Mouse (Mus musculus) MEL (cell line): ENCODE measurements around the gene Fars2. TPM values are rescaled to one million over a fixed set of nuclear protein-coding genes. Genes with fewer than 3 reads are reported as not detected.

Experiments
- DNase-seq: peaks from one replicate; pipeline ENCODE4 v3.0.0; 2011; ENCODE audit warnings: low read depth, low spot score
- H3K27ac ChIP-seq: 2 replicates; pipeline ENCODE4 v1.5.1; 2012; ENCODE audit warnings: low read depth, mild to moderate bottlenecking, control low read depth, low read length, moderate library complexity; ENCODE audit not compliant: control insufficient read depth
- H3K27me3 ChIP-seq, 2 experiments: fragments of 150-350 bp in 1 of 2; sonication (generic) in 1 of 2; 2 replicates each; pipeline ENCODE4 v1.6.1; 2012; ENCODE audit warnings: low read length in 2 of 2, mild to moderate bottlenecking in 2 of 2, improper control_type of control experiment in 1 of 2, moderate library complexity in 1 of 2; ENCODE audit not compliant: insufficient read depth in 2 of 2, control insufficient read depth in 1 of 2
- H3K36me3 ChIP-seq, 2 experiments: 2 replicates each; pipeline ENCODE4 v1.6.1; 2012 to 2014; ENCODE audit warnings: low read length in 2 of 2, improper control_type of control experiment in 1 of 2, inconsistent platforms in 1 of 2, mild to moderate bottlenecking in 1 of 2; ENCODE audit not compliant: insufficient read depth in 2 of 2, control insufficient read depth in 1 of 2
- H3K4me1 ChIP-seq, 2 experiments: fragments of 150-350 bp in 1 of 2; sonication (generic) in 1 of 2; 2 replicates each; pipeline ENCODE4 v1.6.1; 2012; ENCODE audit warnings: low read length in 2 of 2, improper control_type of control experiment in 1 of 2, mild to moderate bottlenecking in 1 of 2; ENCODE audit not compliant: insufficient read depth in 2 of 2, control insufficient read depth in 1 of 2
- H3K4me3 ChIP-seq, 2 experiments: fragments of 150-350 bp in 1 of 2; sonication (generic) in 1 of 2; 2 replicates each; pipeline ENCODE4 v1.5.1; 2012; ENCODE audit warnings: low read depth in 2 of 2, low read length in 2 of 2, mild to moderate bottlenecking in 2 of 2, moderate library complexity in 2 of 2, control low read depth in 1 of 2, improper control_type of control experiment in 1 of 2; ENCODE audit not compliant: control insufficient read depth in 1 of 2, insufficient read depth in 1 of 2
- H3K79me2 ChIP-seq: 2 replicates; pipeline ENCODE4 v1.6.1; 2012; ENCODE audit warnings: mild to moderate bottlenecking, low read length, moderate library complexity; ENCODE audit not compliant: control insufficient read depth, poor library complexity, insufficient read depth
- H3K9ac ChIP-seq: 2 replicates; pipeline ENCODE4 v1.6.1; 2012; ENCODE audit warnings: low read depth, mild to moderate bottlenecking, control low read depth, low read length, moderate library complexity; ENCODE audit not compliant: control insufficient read depth, poor library complexity, severe bottlenecking
- H3K9me3 ChIP-seq: fragments of 150-350 bp; sonication (generic); replicated peaks from 2 replicates; pipeline ENCODE4 v1.6.1; 2012; ENCODE audit warnings: mild to moderate bottlenecking, low read length, improper control_type of control experiment, moderate library complexity; ENCODE audit not compliant: insufficient read depth
- BHLHE40 ChIP-seq: IDR thresholded peaks from 2 replicates; pipeline ENCODE4 v1.6.1; 2012; ENCODE audit warnings: low read depth, mild to moderate bottlenecking, inconsistent platforms, low read length, improper control_type of control experiment, borderline replicate concordance
- CTCF ChIP-seq, 3 experiments: IDR thresholded peaks in 2 of 3; conservative IDR thresholded peaks in 1 of 3; 2 replicates each; pipeline ENCODE4 v1.5.1; 2011 to 2012; ENCODE audit warnings: low read length in 3 of 3, low read depth in 2 of 3, mild to moderate bottlenecking in 2 of 3, improper control_type of control experiment in 1 of 3, inconsistent platforms in 1 of 3, mixed read lengths in 1 of 3, moderate library complexity in 1 of 3; ENCODE audit not compliant: control insufficient read depth in 1 of 3, insufficient read depth in 1 of 3, poor library complexity in 1 of 3, severe bottlenecking in 1 of 3
- E2F4 ChIP-seq: IDR thresholded peaks from 2 replicates; pipeline ENCODE4 v1.6.1; 2011; ENCODE audit warnings: low read depth, low read length, improper control_type of control experiment, borderline replicate concordance
- ELF1 ChIP-seq: IDR thresholded peaks from 2 replicates; pipeline ENCODE4 v1.6.1; 2014; ENCODE audit warnings: low read depth, mild to moderate bottlenecking, inconsistent platforms, low read length, improper control_type of control experiment, moderate library complexity
- EP300 ChIP-seq, 2 experiments: IDR thresholded peaks; 2 replicates each; pipeline ENCODE4 v1.6.1; 2011; ENCODE audit warnings: improper control_type of control experiment in 2 of 2, low read length in 2 of 2, low read depth in 1 of 2, mild to moderate bottlenecking in 1 of 2
- ETS1 ChIP-seq: IDR thresholded peaks from 2 replicates; pipeline ENCODE4 v1.6.1; 2012; ENCODE audit warnings: low read depth, mild to moderate bottlenecking, inconsistent platforms, low read length, improper control_type of control experiment, moderate library complexity
- GATA1 ChIP-seq: IDR thresholded peaks from 2 replicates; pipeline ENCODE4 v1.6.1; 2011; ENCODE audit warnings: low read depth, low read length, improper control_type of control experiment
- HCFC1 ChIP-seq: IDR thresholded peaks from 2 replicates; pipeline ENCODE4 v1.6.1; 2012; ENCODE audit warnings: low read depth, mild to moderate bottlenecking, inconsistent platforms, low read length, improper control_type of control experiment, moderate library complexity
- MAFK ChIP-seq: IDR thresholded peaks from 2 replicates; pipeline ENCODE4 v1.6.1; 2011; ENCODE audit warnings: low read depth, mild to moderate bottlenecking, low read length, improper control_type of control experiment, borderline replicate concordance
- MAX ChIP-seq: IDR thresholded peaks from 2 replicates; pipeline ENCODE4 v1.6.1; 2011; ENCODE audit warnings: low read length, improper control_type of control experiment
- MAZ ChIP-seq: IDR thresholded peaks from 2 replicates; pipeline ENCODE4 v1.6.1; 2012; ENCODE audit warnings: low read depth, mild to moderate bottlenecking, inconsistent platforms, low read length, improper control_type of control experiment
- MXI1 ChIP-seq: IDR thresholded peaks from 2 replicates; pipeline ENCODE4 v1.6.1; 2011; ENCODE audit warnings: mild to moderate bottlenecking, low read depth, low read length, improper control_type of control experiment
- MYB ChIP-seq: IDR thresholded peaks from 2 replicates; pipeline ENCODE4 v1.6.1; 2011; ENCODE audit warnings: mild to moderate bottlenecking, low read depth, low read length, improper control_type of control experiment
- MYC ChIP-seq: IDR thresholded peaks from 2 replicates; pipeline ENCODE4 v1.6.1; 2011; ENCODE audit warnings: low read depth, mild to moderate bottlenecking, low read length, improper control_type of control experiment, moderate library complexity
- NELFE ChIP-seq: IDR thresholded peaks from 2 replicates; pipeline ENCODE4 v1.6.1; 2011; ENCODE audit warnings: low read depth, low read length, improper control_type of control experiment
- NRF1 ChIP-seq: IDR thresholded peaks from 2 replicates; pipeline ENCODE4 v1.6.1; 2014; ENCODE audit warnings: low read depth, mild to moderate bottlenecking, inconsistent platforms, low read length, improper control_type of control experiment, moderate library complexity; ENCODE audit not compliant: poor library complexity, insufficient read depth, severe bottlenecking
- POLR2AphosphoS2 ChIP-seq: IDR thresholded peaks from 2 replicates; pipeline ENCODE4 v1.6.1; 2011; ENCODE audit warnings: low read length, improper control_type of control experiment
- POLR2AphosphoS5 ChIP-seq: IDR thresholded peaks from 2 replicates; pipeline ENCODE4 v1.6.1; 2012; ENCODE audit warnings: low read depth, borderline replicate concordance, mild to moderate bottlenecking, inconsistent platforms, low read length, moderate library complexity, mixed read lengths
- RAD21 ChIP-seq: IDR thresholded peaks from 2 replicates; pipeline ENCODE4 v1.6.1; 2011; ENCODE audit warnings: mild to moderate bottlenecking, low read depth, low read length, improper control_type of control experiment
- RCOR1 ChIP-seq: IDR thresholded peaks from 2 replicates; pipeline ENCODE4 v1.6.1; 2012; ENCODE audit warnings: low read depth, mild to moderate bottlenecking, inconsistent platforms, low read length, improper control_type of control experiment
- SIN3A ChIP-seq: IDR thresholded peaks from 2 replicates; pipeline ENCODE4 v1.6.1; 2012; ENCODE audit warnings: low read length, improper control_type of control experiment, inconsistent platforms
- TAL1 ChIP-seq: IDR thresholded peaks from 2 replicates; pipeline ENCODE4 v1.6.1; 2012; ENCODE audit warnings: mild to moderate bottlenecking, inconsistent platforms, low read length, moderate library complexity, mixed read lengths
- TBP ChIP-seq: IDR thresholded peaks from 2 replicates; pipeline ENCODE4 v1.8.0; 2011; ENCODE audit warnings: low read depth, low read length, improper control_type of control experiment
- TCF12 ChIP-seq: IDR thresholded peaks from 2 replicates; pipeline ENCODE4 v1.6.1; 2014; ENCODE audit warnings: low read depth, mild to moderate bottlenecking, inconsistent platforms, low read length, improper control_type of control experiment, moderate library complexity
- UBTF ChIP-seq: IDR thresholded peaks from 2 replicates; pipeline ENCODE4 v1.6.1; 2012; ENCODE audit warnings: low read depth, mild to moderate bottlenecking, inconsistent platforms, low read length, improper control_type of control experiment, moderate library complexity, borderline replicate concordance; ENCODE audit not compliant: insufficient read depth
- USF1 ChIP-seq: IDR thresholded peaks from 2 replicates; pipeline ENCODE4 v1.6.1; 2014; ENCODE audit warnings: low read depth, mild to moderate bottlenecking, inconsistent platforms, low read length, improper control_type of control experiment, moderate library complexity
- USF2 ChIP-seq, 2 experiments: IDR thresholded peaks; 2 replicates each; pipeline ENCODE4 v1.6.1; 2011 to 2012; ENCODE audit warnings: improper control_type of control experiment in 2 of 2, low read length in 2 of 2, borderline replicate concordance in 1 of 2, inconsistent platforms in 1 of 2, low read depth in 1 of 2, mild to moderate bottlenecking in 1 of 2; ENCODE audit not compliant: insufficient read depth in 1 of 2
- ZC3H11A ChIP-seq: IDR thresholded peaks from 2 replicates; pipeline ENCODE4 v1.6.1; 2012; ENCODE audit warnings: low read depth, mild to moderate bottlenecking, inconsistent platforms, low read length, improper control_type of control experiment
- ZKSCAN1 ChIP-seq: IDR thresholded peaks from 2 replicates; pipeline ENCODE4 v1.6.1; 2012; ENCODE audit warnings: low read depth, mild to moderate bottlenecking, inconsistent platforms, low read length, improper control_type of control experiment, moderate library complexity
- ZNF384 ChIP-seq: IDR thresholded peaks from 2 replicates; pipeline ENCODE4 v1.6.1; 2012; ENCODE audit warnings: low read depth, mild to moderate bottlenecking, inconsistent platforms, low read length, improper control_type of control experiment
- polyA plus RNA-seq, 2 experiments: library from polyadenylated mRNA; stranded (reverse) in 1 of 2; unstranded in 1 of 2; fragments of >175 nt in 1 of 2; fragments of >200 nt in 1 of 2; gene quantifications; 2 replicates each; pipeline versions ENCODE4 v1.2.1 to v1.2.4; 2012; ENCODE audit warnings: low replicate concordance in 2 of 2, low read depth in 1 of 2; ENCODE audit not compliant: insufficient read length in 2 of 2, insufficient read depth in 1 of 2, missing spikeins in 1 of 2
- total RNA-seq: library from RNA; depleted of rRNA; stranded (reverse); fragments of 300-350 nt; gene quantifications from 2 replicates; pipeline ENCODE4 v1.2.3, GENCODE M21; 2012

The Fars2 gene
- total and polyA plus RNA-seq, 3 experiments = 32.6 to 39.2 TPM; not detected in 1

- no peak for TF ChIP-seq ZKSCAN1
- TF ChIP-seq MAFK = no peak
- no peak for TF ChIP-seq CTCF (IDR thresholded peaks at IDR 0.05 in 2 of 3, conservative IDR thresholded peaks at IDR 0.05 in 1 of 3; ENCODE audit: control insufficient read depth in 1 of 3, insufficient read depth in 1 of 3, low read depth in 2 of 3, low read length in 3 of 3, poor library complexity in 1 of 3, severe bottlenecking in 1 of 3)
- TF ChIP-seq ZC3H11A = no peak
- no peak for TF ChIP-seq POLR2AphosphoS5
- TF ChIP-seq ZNF384 = no peak
- TF ChIP-seq TBP = no peak
- no peak for TF ChIP-seq UBTF
- TF ChIP-seq ELF1 = 0 out of 2 replicates have a peak, but pooled peaks have one; percentile 14
- peak; percentile 70 for TF ChIP-seq GATA1
Observed at GRCm38 (mm10) chr13:36088168-36088567, 29.0 kb upstream of the Fars2 start (continued).

GRCm38 (mm10) chr13:36096684-36097383, 20.4 kb upstream of the Fars2 start:
- Histone ChIP-seq H3K9ac (no peak overlapping the region), H3K4me3 (peak overlapping the region in 1 of 2 experiments; percentile 13; a peak in 1 of 4 replicates), H3K4me1 (peaks cover 15 to 30% of the 10 kb centered on the region in 2 experiments), H3K36me3 (peaks cover 0 to 37% of the 10 kb centered on the region in 2 experiments; a peak in 2 of 4 replicates), H3K27me3 (no peaks in the 10 kb centered on the region), H3K9me3 (no peaks in the 10 kb centered on the region), H3K79me2 (peaks cover 11% of the 10 kb centered on the region; the same call in 1 of the 2 replicates)
- DNase-seq = peak; percentile 64
- no peak for TF ChIP-seq USF2 (IDR thresholded peaks at IDR 0.05; ENCODE audit: borderline replicate concordance in 1 of 2, insufficient read depth in 1 of 2, low read depth in 1 of 2, low read length in 2 of 2)
- peak; percentile 60 for TF ChIP-seq TAL1
- peak; percentile 53; the same call in 1 of the 2 replicates for TF ChIP-seq ZKSCAN1
- TF ChIP-seq TCF12 = peak; percentile 73
- TF ChIP-seq RAD21 = no peak
- no peak for TF ChIP-seq NRF1
- TF ChIP-seq ETS1 = 0 out of 2 replicates have a peak, but pooled peaks have one; percentile 49
- peak; percentile 87 to 90 for TF ChIP-seq EP300 (IDR thresholded peaks at IDR 0.05; ENCODE audit: low read depth in 1 of 2, low read length in 2 of 2)
- peak; percentile 68 for TF ChIP-seq MXI1
- peak; percentile 67 for TF ChIP-seq SIN3A
- TF ChIP-seq POLR2AphosphoS2 = no peak
- TF ChIP-seq HCFC1 = no peak
- peak; percentile 56; the same call in 1 of the 2 replicates for TF ChIP-seq USF1
- no peak for TF ChIP-seq MAZ
- peak; percentile 80 for TF ChIP-seq GATA1
- TF ChIP-seq TBP = no peak
- TF ChIP-seq MYC = peak; percentile 68; the same call in 1 of the 2 replicates
- no peak for TF ChIP-seq NELFE
- TF ChIP-seq RCOR1 = peak; percentile 43; the same call in 1 of the 2 replicates
- TF ChIP-seq BHLHE40 = peak; percentile 92
- peak; percentile 75 for TF ChIP-seq MYB
- peak; percentile 53; the same call in 1 of the 2 replicates for TF ChIP-seq MAX
- no peak for TF ChIP-seq E2F4
- TF ChIP-seq POLR2AphosphoS5 = no peak
- TF ChIP-seq, all 39 proteins: peak for 14
- H3K27ac ChIP-seq = peak overlapping the region; percentile 78
